Mouse (Mus musculus) liver, adult 2 months (tissue): ENCODE data around the gene Zfp62.
A peak's percentile ranks its signal among the peaks of the same experiment; 100 is the strongest.

Source experiments
- CTCF ChIP-seq: fragments of 200-500 bp; IDR thresholded peaks from 2 replicates; pipeline ENCODE4 v1.5.1; 2011; ENCODE audit warnings: low read depth, low read length, control low read depth
- POLR2A ChIP-seq: fragments of 200-500 bp; IDR thresholded peaks from 2 replicates; pipeline ENCODE4 v1.6.1; 2011; ENCODE audit warnings: low read length, control low read depth; ENCODE audit not compliant: insufficient read depth; ENCODE audit errors: extremely low read depth

DNA sequence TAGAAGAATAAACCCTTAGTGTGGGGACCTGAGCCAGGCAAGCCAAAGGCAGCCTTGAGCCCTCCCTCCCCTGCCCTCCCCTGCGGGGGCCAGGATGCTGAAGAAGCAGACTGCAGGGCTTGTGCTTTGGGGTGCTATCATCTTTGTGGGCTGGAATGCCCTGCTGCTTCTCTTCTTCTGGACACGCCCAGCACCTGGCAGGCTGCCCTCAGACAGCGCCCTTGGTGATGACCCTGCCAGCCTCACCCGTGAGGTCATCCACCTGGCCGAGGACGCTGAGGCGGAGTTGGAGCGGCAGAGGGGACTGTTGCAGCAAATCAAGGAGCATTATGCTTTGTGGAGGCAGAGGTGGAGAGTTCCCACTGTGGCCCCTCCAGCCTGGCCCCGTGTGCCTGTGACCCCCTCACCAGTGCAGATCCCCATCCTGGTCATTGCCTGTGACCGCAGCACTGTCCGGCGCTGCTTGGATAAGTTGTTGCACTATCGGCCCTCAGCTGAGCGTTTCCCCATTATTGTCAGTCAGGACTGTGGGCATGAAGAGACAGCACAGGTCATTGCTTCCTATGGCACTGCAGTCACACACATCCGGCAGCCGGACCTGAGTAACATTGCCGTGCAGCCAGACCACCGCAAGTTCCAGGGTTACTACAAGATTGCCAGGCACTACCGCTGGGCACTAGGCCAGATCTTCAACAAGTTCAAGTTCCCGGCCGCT lies 57.7 kb downstream of the Zfp62 start:
- no peak for TF ChIP-seq CTCF
- TF ChIP-seq POLR2A = 0 out of 2 replicates have a peak, but pooled peaks have one; percentile 6
